Mouse (Mus musculus): Measurements from ENCODE around the gene Mfsd12.

GRCm38 (mm10) chr10:81349146-81349545 is 8.1 kb upstream of the Mfsd12 start:
- TF ChIP-seq CTCF (IDR thresholded peaks at IDR 0.05; ENCODE audit: low read depth) = peak; percentile 19; the same call in 1 of the 2 replicates
- no peak for TF ChIP-seq EP300 (optimal IDR thresholded peaks at IDR 0.05)
